Mouse (Mus musculus): ENCODE results near the gene Pebp1. TPM values are rescaled to one million over a fixed set of nuclear protein-coding genes. Genes with fewer than 3 reads are reported as not detected.

Gene Pebp1
- total RNA-seq, 2 experiments from 2014 or later, result 759 to 778 TPM

DNA sequence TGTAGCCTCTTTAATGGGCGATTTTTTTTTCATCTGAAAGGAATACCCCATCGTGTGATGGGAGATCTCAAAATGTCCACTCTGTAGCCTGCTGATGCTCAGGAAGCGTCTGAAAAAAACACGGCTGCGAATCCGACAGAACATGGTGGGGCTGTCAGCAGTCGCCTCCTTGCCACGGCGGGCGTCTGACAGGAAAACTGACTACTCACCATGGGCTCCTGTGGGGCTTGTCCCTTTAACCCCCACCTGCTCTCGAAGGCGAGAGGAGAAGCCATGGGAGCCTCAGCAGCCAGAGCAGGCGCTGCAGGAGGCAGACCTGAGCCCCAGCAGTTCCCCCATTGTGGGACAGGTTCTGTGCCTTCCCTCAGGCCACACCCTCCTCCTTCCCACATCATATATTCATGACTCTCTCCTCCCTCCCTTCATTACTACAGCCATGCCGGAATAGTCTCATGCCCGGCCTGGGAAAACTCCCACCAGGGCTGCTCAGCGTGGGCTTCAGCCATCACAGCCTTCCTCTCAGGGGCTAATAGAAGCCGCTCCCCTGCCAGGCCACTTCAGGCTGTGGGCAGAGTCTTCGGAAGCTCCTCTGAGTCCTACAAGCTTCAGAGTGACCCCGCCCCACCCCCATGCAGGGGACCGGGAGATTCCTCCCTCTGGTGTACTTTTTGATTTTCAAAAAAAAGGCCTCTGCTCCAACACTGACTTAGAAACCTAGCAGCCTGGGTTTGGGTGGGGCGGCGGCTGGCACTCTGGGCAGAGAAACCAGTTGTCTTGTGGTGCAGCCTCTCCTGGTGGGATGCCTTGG, 44.5 kb downstream of the Pebp1 start:
- peak; percentile 17 to 32 for DNase-seq (ENCODE audit: low spot score in 2 of 2)

DNA sequence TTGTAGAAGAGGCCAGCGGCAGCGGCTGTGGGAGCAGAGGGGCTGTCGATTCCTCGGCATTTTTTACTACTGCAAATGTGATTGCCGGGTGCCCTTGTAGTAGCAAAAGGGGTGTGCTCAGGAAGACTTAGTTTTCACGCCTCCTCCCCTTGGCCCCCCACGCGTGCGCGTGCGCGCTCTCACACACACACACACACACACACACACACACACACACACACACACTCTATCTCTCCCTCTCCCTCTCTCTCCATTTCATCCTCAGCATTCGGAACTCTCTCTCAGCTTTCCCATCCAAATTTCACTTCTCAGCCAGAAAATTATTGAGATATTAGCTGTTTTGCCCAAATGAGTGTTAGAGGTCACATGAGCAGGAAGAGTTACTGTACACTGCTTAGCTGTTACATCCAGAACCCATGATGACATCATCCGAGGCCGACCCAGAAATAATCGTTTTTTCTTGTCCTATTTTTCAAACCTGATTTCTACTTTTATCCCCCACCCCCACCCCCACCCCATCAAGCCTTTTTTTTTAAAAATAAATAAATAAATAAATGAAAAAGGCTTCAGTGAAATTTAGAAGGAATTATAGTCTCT, 45.4 kb downstream of the Pebp1 start:
- DNase-seq (ENCODE audit: low spot score in 2 of 2), result peak; percentile 39 to 74

DNA sequence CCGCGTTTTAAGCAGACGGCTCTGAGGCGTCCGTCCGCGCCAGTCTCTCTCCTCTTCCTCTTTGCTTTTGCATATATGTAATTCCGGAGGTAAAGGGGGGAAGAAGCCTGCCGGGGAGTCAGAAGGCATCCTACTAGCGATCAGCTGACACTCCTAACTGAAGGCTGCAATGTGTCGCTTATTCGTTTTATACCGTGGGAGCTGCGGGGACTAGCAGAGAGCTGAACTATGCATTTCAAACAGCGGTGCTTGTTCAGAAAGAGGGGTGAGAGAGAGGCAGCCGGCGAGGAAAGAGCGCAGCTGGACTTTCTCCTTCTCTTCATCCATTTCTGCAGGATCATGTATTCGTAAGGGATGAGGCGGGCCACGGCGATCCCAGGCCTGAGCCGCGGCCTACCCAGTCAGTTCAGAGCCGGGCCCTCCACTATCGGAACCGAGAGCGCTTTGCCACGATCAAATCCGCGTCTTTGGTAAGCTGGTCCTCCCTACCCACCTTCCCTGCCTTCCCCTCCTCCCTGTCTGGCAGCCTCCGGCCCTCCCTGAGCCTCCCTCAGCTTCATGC, 46.6 kb downstream of the Pebp1 start:
- DNase-seq (ENCODE audit: low spot score in 2 of 2), result peak; percentile 49 to 76

DNA sequence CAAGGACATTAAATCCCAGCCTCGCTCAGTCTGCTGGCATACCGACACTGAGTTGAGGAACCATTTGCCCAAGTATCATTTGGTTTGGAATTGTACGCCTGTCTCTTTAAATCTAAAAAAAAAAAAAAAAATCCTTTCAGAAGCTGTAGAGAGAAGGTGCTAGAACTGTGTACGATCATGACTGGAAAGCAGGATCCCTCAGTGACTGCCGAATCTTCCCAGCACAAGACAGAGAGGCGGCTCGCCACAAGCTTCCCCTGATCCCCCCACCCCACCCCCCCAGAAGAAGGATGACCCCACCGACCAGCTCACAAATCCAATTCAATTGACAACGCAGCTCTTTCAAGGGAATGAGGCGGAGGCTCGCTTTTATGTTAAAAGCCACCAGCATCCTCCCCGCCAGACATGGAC, 47.1 kb downstream of the Pebp1 start:
- DNase-seq (ENCODE audit: low spot score in 2 of 2), result peak; percentile 13 to 59

DNA sequence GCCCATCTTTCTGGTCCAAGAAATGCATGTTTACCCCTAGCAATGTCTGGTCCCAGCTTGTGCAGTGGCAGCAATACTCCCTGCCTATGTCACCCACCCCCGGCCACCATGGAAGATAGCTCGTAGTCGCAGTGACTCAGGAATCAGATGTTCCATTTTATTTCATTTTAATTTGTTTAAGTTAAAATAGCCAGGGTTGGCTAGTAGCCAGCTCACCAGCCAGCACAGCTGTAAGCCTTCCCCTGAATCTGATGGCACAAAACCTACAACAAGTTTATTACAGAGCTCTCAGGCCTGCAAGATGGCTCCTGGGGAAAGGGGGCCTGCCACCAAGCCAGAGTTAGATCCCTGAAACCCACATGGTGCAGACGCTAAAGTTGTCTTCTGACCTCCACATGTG, 48.3 kb downstream of the Pebp1 start:
- DNase-seq (ENCODE audit: low spot score in 2 of 2), result no peak

DNA sequence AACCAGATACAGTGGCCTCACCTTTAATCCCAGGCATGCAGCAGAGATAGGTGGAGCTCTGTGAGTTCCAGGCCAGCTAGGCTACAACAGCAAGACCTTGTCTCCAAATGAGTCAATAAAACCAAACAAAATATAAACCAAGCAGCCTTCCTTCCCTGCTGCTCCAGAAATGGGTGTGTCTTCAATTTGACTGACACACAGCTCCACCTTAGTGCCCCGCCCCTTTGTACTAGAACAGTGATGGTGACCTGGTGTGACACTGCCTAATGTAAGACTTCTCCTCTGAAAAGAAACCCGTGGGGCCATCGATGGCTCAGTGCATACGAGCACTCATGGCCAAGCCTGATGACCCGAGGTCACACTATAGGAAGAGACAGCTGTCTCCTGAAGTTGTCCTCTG, 50.9 kb downstream of the Pebp1 start:
- no peak for DNase-seq (ENCODE audit: low spot score in 2 of 2)

Other genes starting within 250 kb of the Pebp1 start
- 100 to 1,000 TPM; 132 to 151 TPM for gene Suds3, start 171.5 kb downstream of the Pebp1 start, total RNA-seq (2021)
- gene Taok3, start 167.5 kb downstream of the Pebp1 start, total RNA-seq (2021), result 10 to 100 TPM; 59.1 to 61.8 TPM
- gene Vsig10, start 31.5 kb upstream of the Pebp1 start, total RNA-seq (2021), result 1 to 10 TPM; 1.8 to 2.0 TPM
- 100 to 1,000 TPM; 270 to 283 TPM for gene Wsb2, start 69.7 kb upstream of the Pebp1 start, total RNA-seq (2021)
- gene Rfc5, start 101.4 kb upstream of the Pebp1 start, total RNA-seq (2021), result 10 to 100 TPM; 16.8 to 18.8 TPM
- gene Ksr2, start 126.4 kb upstream of the Pebp1 start, total RNA-seq (2021), result 10 to 100 TPM; 34.1 to 35.9 TPM

All from layer of hippocampus, adult 18-20 months (tissue).